Mouse (Mus musculus) heart, embryonic 16.5 days (tissue): ENCODE measurements around the gene Zfp235. TPM values are rescaled to one million over a fixed set of nuclear protein-coding genes. Genes with fewer than 3 reads are reported as not detected.
A peak's percentile ranks its signal among the peaks of the same experiment; 100 is the strongest.

Source experiments
- ATAC-seq: fragments of 200-750 bp; cut with Nextera tagmentation; replicated peaks from 2 replicates; pipeline ENCODE4 v1.8.0; 2017; ENCODE audit warnings: moderate number of reproducible peaks; ENCODE audit not compliant: insufficient read depth, low FRiP score; ENCODE audit errors: extremely low read depth
- H3K27ac ChIP-seq: fragments of 300-500 bp; sonication (generic); 2 replicates; pipeline ENCODE4 v1.5.1; 2014; ENCODE audit warnings: mild to moderate bottlenecking, low read length, control low read depth, moderate library complexity
- H3K27me3 ChIP-seq: fragments of 300-500 bp; sonication (generic); 2 replicates; pipeline ENCODE4 v1.6.1; 2014; ENCODE audit warnings: low read length, mixed read lengths; ENCODE audit not compliant: control insufficient read depth, insufficient read depth
- H3K36me3 ChIP-seq: fragments of 300-500 bp; sonication (generic); 2 replicates; pipeline ENCODE4 v1.6.1; 2014; ENCODE audit not compliant: control insufficient read depth, insufficient read depth
- H3K4me1 ChIP-seq: fragments of 300-500 bp; sonication (generic); 2 replicates; pipeline ENCODE4 v1.6.1; 2014; ENCODE audit warnings: low read length, mixed read lengths; ENCODE audit not compliant: control insufficient read depth, insufficient read depth
- H3K4me2 ChIP-seq: fragments of 300-500 bp; sonication (generic); 2 replicates; pipeline ENCODE4 v1.6.1; 2014; ENCODE audit warnings: low read depth, mild to moderate bottlenecking, control low read depth, low read length
- H3K4me3 ChIP-seq: fragments of 300-500 bp; sonication (generic); 2 replicates; pipeline ENCODE4 v1.5.1; 2014; ENCODE audit warnings: mild to moderate bottlenecking, control low read depth, low read length
- H3K9ac ChIP-seq: fragments of 300-500 bp; sonication (generic); 2 replicates; pipeline ENCODE4 v1.6.1; 2014; ENCODE audit warnings: low read length, control low read depth
- H3K9me3 ChIP-seq: fragments of 300-500 bp; sonication (generic); replicated peaks from 2 replicates; pipeline ENCODE4 v1.6.1; 2016; ENCODE audit warnings: low read length; ENCODE audit not compliant: control insufficient read depth
- WGBS: fragments of 180-500 bp; shearing (Covaris S2); extraction: QIAGEN DNeasy Blood & Tissue Kit; methylation state at CpG from one replicate; pipeline ENCODE4 v1.1.7; 2014; 5-methylcytosine and 5-hydroxymethylcytosine counted together
- polyA plus RNA-seq: library from polyadenylated mRNA; unstranded; fragments of >200 nt; fragmentation: Nextera tagmentation; extraction: Ambion mirVana; gene quantifications from 2 replicates; pipeline ENCODE4 v1.2.1, GENCODE M21; 2015

Gene Zfp235
- polyA plus RNA-seq, 1 experiment from 2014 or later: 8.7 TPM

- H3K4me1 ChIP-seq: peaks cover 6% of the 10 kb centered on the region
- H3K4me2 ChIP-seq: peak overlapping the region; percentile 95
- WGBS: 19% methylated on average over 12 of the region's 12 CpGs
- peak overlapping the region; percentile 86 for H3K9ac ChIP-seq
- H3K27ac ChIP-seq: peak overlapping the region; percentile 81
- ATAC-seq: no peak
- H3K4me3 ChIP-seq: peak overlapping the region; percentile 73
- peaks cover 11% of the 10 kb centered on the region for H3K36me3 ChIP-seq
- H3K9me3 ChIP-seq: peaks cover 14% of the 10 kb centered on the region
- H3K27me3 ChIP-seq: no peaks in the 10 kb centered on the region
Observed at GRCm38 (mm10) chr7:24113001-24113400, 21.0 kb upstream of the Zfp235 start.

- no peak overlapping the region for H3K27ac ChIP-seq
- no peak overlapping the region for H3K4me3 ChIP-seq
- H3K4me2 ChIP-seq: no peak overlapping the region
- peaks cover 6% of the 10 kb centered on the region for H3K4me1 ChIP-seq
- H3K9me3 ChIP-seq: no peaks in the 10 kb centered on the region
- no peak for ATAC-seq
- H3K27me3 ChIP-seq: no peaks in the 10 kb centered on the region
- no peak overlapping the region for H3K9ac ChIP-seq
- WGBS: 72% methylated on average over 4 of the region's 4 CpGs
- H3K36me3 ChIP-seq: 0 out of 2 replicates have a peak, but pooled peaks cover 3% of the 10 kb centered on the region
Observed at GRCm38 (mm10) chr7:24116655-24117054, 17.3 kb upstream of the Zfp235 start.

- peak overlapping the region; percentile 84 for H3K9ac ChIP-seq
- no peaks in the 10 kb centered on the region for H3K27me3 ChIP-seq
- no peak overlapping the region for H3K27ac ChIP-seq
- ATAC-seq: no peak
- H3K4me1 ChIP-seq: peaks cover 9% of the 10 kb centered on the region
- 17% methylated on average over 6 of the region's 6 CpGs for WGBS
- H3K4me2 ChIP-seq: peak overlapping the region; percentile 63
- H3K36me3 ChIP-seq: peaks cover 21% of the 10 kb centered on the region
- H3K4me3 ChIP-seq: peak overlapping the region; percentile 87
- H3K9me3 ChIP-seq: no peaks in the 10 kb centered on the region
Observed at GRCm38 (mm10) chr7:24133425-24133995, 459 bp upstream of the Zfp235 start.

- Histone ChIP-seq H3K9ac (no peak overlapping the region), H3K27ac (no peak overlapping the region), H3K36me3 (peaks cover 44% of the 10 kb centered on the region), H3K4me3 (no peak overlapping the region), H3K27me3 (no peaks in the 10 kb centered on the region), H3K9me3 (peaks cover 13% of the 10 kb centered on the region), H3K4me2 (no peak overlapping the region), H3K4me1 (no peaks in the 10 kb centered on the region)
- no peak for ATAC-seq
- WGBS: 88% methylated on average over 6 of the region's 6 CpGs
Observed at GRCm38 (mm10) chr7:24142566-24142965, 8.6 kb downstream of the Zfp235 start.

DNA sequence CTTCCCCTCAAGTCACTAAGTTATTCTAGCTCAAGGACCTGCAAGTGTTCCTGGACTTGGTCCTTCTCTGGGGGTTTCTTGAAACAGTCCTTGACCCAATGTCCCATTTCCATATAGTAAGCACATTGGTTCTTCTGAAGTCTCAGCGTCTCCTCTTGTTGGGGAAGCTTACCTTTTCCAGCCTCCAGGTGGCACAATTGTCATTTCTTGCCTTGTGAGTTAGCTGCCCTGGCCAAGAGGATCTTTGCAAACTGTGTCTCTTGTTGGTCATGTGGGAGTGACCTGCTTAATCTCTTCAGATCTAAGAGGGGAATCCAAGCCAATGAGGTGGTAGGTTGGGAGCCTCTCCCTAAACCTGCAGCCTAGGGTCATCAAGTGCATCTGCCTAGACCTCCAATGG is 19.3 kb downstream of the Zfp235 start:
- Histone ChIP-seq H3K4me2 (no peak overlapping the region), H3K9ac (no peak overlapping the region), H3K4me3 (no peak overlapping the region), H3K27ac (no peak overlapping the region), H3K27me3 (no peaks in the 10 kb centered on the region), H3K4me1 (no peaks in the 10 kb centered on the region), H3K36me3 (no peaks in the 10 kb centered on the region), H3K9me3 (no peaks in the 10 kb centered on the region)
- WGBS: 11% methylated on average over 1 of the region's 1 CpGs
- no peak for ATAC-seq

- no peaks in the 10 kb centered on the region for H3K36me3 ChIP-seq
- no peaks in the 10 kb centered on the region for H3K27me3 ChIP-seq
- no peak overlapping the region for H3K9ac ChIP-seq
- 53% methylated on average over 4 of the region's 4 CpGs for WGBS
- H3K4me3 ChIP-seq: no peak overlapping the region
- no peaks in the 10 kb centered on the region for H3K9me3 ChIP-seq
- H3K27ac ChIP-seq: no peak overlapping the region
- H3K4me1 ChIP-seq: peaks cover 3% of the 10 kb centered on the region; the same call in 1 of the 2 replicates
- no peak for ATAC-seq
- H3K4me2 ChIP-seq: no peak overlapping the region
Observed at GRCm38 (mm10) chr7:24172191-24172590, 38.2 kb downstream of the Zfp235 start.

DNA sequence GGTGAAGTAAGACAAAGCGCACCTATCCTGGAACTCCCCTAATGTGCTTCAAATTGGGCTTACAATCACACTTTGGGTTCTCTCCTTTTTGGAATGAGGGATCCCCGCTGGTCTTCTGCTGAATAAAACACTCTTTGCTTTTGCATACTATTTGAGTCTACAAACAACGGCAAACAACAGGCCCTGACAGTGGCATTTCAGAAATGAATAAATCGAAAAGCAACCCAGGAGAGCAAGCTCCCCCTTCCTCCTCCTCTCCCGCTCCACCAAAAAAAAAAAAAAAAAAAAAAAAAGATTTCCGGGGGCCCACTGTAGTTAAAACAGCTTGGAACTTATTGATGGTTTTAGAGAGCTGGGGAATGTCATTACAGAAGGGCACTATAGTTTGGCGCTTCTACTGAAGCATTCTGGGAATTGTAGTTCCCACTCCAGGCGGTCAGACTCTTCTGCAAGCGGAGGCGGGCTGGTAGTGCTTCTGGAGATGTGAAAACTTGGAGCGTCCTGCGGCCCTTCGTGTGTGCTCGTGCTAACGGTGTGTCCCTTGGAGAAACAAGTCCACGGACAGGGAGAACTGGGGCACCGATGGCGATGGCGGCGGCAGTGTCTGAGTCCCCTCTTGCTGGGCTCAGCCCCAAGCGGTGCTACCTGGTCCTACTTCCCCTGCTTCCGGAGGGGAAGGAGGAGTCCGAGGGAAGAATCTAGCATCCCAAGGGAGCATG is 40.8 kb downstream of the Zfp235 start, which contains the start of gene Zfp114:
Gene Zfp114, plus strand, starts transcription at position 443 of the 719 bp plus-strand sequence.
- H3K4me3 ChIP-seq: peak within 1 kb of the TSS; percentile 66
- H3K4me1 ChIP-seq: peaks cover 7% of the 10 kb centered on the region
- H3K4me2 ChIP-seq: peak within 1 kb of the TSS; percentile 67
- no peaks in the 10 kb centered on the region for H3K27me3 ChIP-seq
- peak within 1 kb of the TSS; percentile 73 for H3K9ac ChIP-seq
- WGBS: 12% methylated on average over 23 of the region's 23 CpGs
- 0 out of 2 replicates have a peak within 1 kb of the TSS, but pooled peaks have one; percentile 2 for H3K27ac ChIP-seq
- H3K9me3 ChIP-seq: no peaks in the 10 kb centered on the region
- H3K36me3 ChIP-seq: no peaks in the 10 kb centered on the region
- ATAC-seq: peak; percentile 83

DNA sequence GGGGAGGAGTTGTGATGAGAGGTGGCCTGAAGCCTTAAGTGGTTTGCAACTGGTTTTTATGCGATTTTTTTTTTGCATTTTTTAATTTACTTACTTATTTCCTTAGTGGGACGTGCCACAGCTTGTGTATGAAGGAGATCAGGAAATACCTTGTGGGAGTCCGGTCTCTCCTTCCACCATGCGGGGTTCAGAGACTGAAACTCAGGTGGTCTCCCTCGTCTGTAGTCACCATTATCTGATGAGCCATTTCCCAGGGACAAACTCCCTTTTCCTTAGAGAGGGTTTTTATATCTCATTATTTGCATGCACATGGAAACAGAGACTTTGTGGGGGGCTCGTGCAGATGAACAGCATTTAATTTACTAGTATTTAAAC is 41.4 kb downstream of the Zfp235 start:
- Histone ChIP-seq H3K27me3 (no peaks in the 10 kb centered on the region), H3K36me3 (no peaks in the 10 kb centered on the region), H3K9me3 (no peaks in the 10 kb centered on the region), H3K9ac (peak overlapping the region; percentile 73), H3K4me1 (peaks cover 7% of the 10 kb centered on the region), H3K4me2 (peak overlapping the region; percentile 67), H3K4me3 (peak overlapping the region; percentile 66), H3K27ac (no peak overlapping the region)
- WGBS: 53% methylated on average over 6 of the region's 6 CpGs
- no peak for ATAC-seq

GRCm38 (mm10) chr7:24187611-24188010 is 53.6 kb downstream of the Zfp235 start:
- Histone ChIP-seq H3K9ac (no peak overlapping the region), H3K4me2 (no peak overlapping the region), H3K27ac (no peak overlapping the region), H3K4me1 (no peaks in the 10 kb centered on the region), H3K4me3 (no peak overlapping the region), H3K9me3 (no peaks in the 10 kb centered on the region), H3K36me3 (0 out of 2 replicates have a peak, but pooled peaks cover 3% of the 10 kb centered on the region), H3K27me3 (no peaks in the 10 kb centered on the region)
- no peak for ATAC-seq
- 50% methylated on average over 1 of the region's 1 CpGs for WGBS
